Mouse (Mus musculus): ENCODE results near the gene Cdh4. TPM values are rescaled to one million over a fixed set of nuclear protein-coding genes. Genes with fewer than 3 reads are reported as not detected.
A peak's percentile ranks its signal among the peaks of the same experiment; 100 is the strongest.

The Cdh4 gene
- 10 to 100 TPM; 12.5 to 16.1 TPM for total RNA-seq (2021)
- long read RNA-seq, experiment 1, partial matches to known transcripts: 4 of 6 reads
- long read RNA-seq, experiment 1, other reads (novel, unspliced or antisense): 2 of 6 reads
- long read RNA-seq, experiment 2, partial matches to known transcripts: 0 of 3 reads
- long read RNA-seq, experiment 2, other reads (novel, unspliced or antisense): 3 of 3 reads

DNA sequence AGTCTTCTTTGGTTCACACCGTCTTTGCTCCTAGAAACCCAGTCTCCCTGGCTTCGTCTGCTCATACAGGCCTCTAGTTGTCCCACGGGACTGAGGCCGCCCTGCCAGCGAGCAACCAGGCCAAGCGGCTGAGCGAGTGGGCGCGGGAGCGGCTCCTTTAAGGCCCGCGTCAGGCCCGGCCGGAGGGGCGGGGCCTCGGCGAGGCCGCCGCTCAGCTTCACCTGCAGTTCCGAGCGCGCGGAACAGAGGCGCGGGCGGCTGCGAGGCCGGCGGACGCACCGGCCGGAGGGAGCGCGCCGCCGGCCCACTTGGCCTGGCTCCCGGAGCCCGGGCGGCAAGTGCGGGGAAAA, at the start of gene Cdh4:
Gene Cdh4 (plus strand): TSS at position 241 of the 350 bp plus-strand sequence.
- DNase-seq (ENCODE audit: low spot score in 2 of 2): peak; percentile 55 to 64

DNA sequence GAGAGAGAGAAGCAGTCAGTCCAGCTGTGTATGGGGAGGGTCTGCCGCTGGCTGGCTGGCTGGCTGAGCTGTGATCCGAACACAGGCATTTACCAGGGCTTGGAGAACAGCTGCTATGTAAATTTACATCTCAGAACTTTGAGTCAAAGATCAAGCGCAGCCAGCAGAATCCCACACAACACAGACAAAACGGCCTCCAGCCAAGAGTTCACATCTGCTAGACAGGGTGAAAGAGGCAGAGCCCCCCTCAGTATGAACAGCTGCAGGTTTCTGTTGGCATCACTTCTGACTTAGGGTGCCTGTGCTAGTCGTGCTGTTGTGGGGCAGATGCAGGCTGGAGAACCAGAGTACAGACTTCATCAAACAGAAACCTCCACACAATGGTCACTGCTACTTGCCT, 46.8 kb upstream of the Cdh4 start:
- DNase-seq (ENCODE audit: low spot score in 2 of 2): no peak

DNA sequence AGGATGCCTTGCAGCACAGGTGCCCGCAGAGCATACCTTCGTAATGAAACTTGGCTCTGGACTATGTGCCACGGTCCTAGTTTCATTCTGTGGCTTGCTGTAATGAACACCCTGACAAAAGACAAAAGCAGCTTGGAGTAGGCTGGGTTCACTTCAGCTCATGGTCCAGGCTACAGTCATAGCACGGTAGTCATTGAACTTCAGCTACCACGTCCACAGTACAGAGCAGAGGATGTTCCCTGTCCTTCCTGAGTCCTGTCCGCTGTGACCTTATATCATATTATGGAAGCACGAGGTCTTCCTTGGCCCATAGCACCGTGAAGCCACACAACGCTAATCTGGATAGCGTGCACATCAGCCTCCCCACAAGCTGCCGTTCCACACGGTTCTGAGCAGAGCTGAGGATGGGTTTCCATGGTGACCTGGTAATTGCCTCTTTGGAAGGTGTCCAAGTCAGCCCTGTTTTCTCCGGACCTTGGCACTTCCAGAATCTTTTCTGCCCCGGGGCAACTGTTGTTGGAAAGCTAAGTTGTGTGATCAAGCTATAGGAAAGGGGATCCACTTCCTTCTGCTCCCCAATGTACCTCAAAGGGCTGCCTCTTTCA, 42.5 kb upstream of the Cdh4 start:
- DNase-seq (ENCODE audit: low spot score in 2 of 2): peak; percentile 36 to 41

DNA sequence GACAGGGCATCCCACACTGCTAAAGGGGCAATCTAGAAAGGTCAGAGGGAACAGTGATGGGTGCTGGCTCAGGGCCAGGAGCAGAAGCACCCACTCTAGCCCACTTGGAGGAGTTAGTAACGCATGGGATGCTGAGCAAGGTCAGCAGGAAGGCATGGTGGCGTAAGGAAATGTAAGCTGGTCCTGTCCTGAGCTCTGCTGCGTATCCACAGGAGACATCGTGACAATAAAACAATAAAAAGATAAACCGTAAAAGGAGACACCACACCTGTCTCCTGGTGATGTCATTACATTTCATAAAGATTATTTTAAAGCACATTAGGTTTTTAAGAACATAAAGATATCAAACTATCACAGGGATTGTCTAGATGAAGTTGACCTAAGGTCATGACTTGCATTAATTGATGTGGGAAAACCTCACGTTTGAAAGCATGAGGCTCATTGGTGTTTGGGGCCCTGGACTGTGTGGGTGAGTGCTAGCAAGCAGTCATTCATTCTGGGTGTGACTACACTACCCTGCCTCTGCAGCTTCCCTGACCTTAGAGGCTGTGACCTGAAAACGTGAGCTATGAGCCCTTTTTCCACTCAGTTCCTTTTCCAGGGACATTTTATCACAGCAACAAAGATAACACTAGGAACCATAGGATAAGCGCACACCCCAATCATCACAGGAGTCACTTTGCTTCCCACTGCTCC, 31.2 kb upstream of the Cdh4 start:
- no peak for DNase-seq (ENCODE audit: low spot score in 2 of 2)

DNA sequence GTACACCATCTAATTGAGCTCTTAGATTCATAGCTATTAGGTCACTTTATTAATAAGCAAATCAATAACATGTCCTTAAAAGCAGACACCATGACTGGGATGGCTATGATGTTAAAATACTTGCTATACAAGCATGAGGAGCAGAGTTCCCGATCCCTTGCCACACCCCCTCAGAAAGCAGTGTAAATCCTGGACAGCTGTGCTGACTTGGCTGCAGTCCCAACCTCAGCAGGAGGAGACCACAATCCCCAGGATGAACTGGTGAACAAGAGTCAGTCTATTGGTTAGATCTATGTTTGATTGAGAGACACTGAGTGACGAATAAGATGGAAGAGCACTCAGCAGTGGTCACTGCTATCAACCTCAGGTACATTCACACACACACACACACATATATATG, 29.3 kb upstream of the Cdh4 start:
- no peak for DNase-seq (ENCODE audit: low spot score in 2 of 2)

DNA sequence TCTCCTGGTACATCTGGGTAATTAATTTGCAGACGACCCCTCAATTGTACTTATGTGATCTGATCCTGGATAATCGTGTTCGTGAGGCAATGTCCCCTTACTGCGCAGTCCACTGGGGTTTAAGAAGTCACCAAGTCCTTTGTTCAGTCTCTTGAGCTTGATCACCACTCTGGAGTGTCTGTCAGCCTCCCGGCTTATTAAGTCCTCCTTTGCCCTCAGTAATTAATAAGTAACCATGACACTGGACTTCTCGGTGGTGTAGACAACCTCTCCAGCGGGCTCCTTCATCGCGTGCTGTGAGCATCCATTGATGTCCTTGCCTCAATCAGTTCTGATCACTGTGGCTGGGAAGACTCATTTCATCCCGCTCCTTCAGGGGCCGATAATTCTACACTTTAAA, 28.0 kb upstream of the Cdh4 start:
- DNase-seq (ENCODE audit: low spot score in 2 of 2): no peak

DNA sequence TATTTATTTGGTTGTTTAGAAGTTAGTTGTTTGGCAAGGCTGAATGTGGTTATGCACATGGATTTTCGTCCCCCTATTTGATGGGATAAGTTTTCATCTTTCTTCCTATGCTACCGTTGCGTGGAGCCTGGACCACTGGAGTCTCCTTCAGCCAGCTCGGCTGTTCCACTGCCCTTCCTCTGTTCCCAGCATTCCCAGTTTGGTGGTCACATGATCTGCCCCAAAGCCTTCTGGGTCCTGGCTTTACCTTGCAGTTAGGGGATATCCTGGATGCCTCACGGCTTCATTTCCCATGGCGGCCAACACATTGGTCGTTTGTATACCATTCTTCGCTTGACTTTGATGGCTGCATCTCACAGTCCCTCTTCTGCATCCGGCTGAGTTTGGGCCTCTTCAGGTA, 27.5 kb upstream of the Cdh4 start:
- no peak for DNase-seq (ENCODE audit: low spot score in 2 of 2)

GRCm38 (mm10) chr2:179415892-179416403, 26.3 kb upstream of the Cdh4 start:
- DNase-seq (ENCODE audit: low spot score in 2 of 2): no peak

DNA sequence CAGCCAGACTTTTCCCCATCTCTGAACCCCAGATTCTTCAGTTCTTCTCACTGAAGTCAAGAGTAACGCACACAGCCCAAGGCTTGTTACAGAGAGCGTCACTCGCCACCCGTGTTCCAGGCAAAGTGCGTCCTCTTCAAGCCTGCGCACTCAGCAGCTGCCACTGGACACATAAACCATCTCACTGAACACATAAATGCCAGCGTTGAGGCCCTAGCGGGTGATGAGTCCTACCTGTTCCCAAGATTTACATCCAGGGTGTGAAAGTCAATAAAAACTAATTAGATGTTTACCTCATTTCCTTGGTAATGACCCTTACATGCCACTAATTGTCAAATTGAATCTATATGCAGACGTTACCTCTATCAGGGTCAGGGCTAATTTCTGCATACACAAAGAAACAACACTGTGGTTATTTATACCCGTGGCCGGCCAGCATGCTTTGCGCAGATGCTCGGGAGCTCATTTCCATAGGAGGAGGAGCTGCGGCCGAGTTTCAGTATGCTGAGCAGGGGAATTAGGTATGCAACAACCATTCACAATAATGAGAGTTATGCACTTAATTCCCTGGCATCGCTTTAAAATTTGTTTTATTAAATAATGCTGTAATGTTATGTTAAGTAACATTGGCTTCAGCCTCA, 25.5 kb upstream of the Cdh4 start:
- no peak for DNase-seq (ENCODE audit: low spot score in 2 of 2)

- no peak for DNase-seq (ENCODE audit: low spot score in 2 of 2)
These were observed 16.6 kb upstream of the Cdh4 start for GRCm38 (mm10) chr2:179425602-179426001.

GRCm38 (mm10) chr2:179428889-179429288, 13.3 kb upstream of the Cdh4 start:
- DNase-seq (ENCODE audit: low spot score in 2 of 2): no peak

DNA sequence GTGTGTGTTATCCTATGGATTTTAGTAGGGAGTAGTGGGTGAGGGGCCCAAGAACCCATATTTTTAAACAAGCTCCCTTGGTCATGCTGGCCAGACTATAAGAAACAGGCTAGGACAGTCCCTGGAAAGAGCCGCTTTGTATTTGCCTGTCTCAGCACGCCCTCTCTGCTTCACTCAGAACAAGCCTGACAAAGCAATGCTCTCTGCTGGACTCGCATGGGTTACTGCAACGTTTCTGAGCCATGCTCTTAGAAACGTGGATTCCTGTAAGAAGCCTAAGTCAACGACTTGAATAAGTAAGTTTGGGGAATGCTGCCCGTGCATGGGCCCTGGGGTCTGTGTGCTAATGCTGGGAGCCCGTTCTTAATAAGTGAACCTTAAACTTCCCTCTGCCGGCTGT, 2.1 kb upstream of the Cdh4 start:
- DNase-seq (ENCODE audit: low spot score in 2 of 2): no peak

DNA sequence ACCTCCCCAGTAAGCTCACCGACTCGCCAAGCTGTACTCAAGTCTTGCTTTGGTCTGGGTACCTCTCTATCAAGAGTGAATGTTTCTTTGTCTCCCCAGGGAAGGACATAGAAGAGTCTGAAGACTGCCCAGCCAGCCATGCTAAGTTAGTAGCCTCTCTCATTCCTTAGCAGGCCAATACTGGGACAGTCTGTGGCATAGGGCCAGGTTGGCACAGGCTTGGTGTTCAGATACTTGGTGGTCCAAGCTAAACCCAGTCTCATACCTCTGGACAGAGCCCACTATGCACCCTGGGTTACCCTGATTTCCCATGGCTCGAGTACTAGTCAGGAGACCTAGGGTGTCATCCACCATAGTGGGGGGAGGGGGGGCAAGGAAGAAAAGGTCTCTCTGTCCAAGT, 1.1 kb upstream of the Cdh4 start:
- no peak for DNase-seq (ENCODE audit: low spot score in 2 of 2)

DNA sequence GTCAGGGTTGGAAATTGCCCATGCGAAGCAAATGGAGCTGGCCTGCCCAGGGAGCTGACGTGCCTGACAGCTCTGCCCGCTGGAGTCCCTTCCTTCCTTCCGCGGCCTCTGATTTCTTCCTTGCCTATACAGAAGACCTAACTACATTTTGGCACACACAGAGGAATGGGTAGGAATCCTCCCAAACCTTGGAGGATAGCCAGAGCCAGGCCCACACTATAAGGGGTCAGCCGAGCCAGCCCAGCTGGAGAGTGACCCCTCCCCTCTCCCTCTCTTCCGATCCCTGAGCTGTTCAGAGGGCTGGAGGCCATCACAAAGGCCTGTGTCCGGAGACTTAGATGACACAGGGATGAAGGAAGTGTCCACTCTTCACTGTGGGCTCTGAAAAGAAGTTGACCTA, 514 bp upstream of the Cdh4 start:
- DNase-seq (ENCODE audit: low spot score in 2 of 2): no peak

- DNase-seq (ENCODE audit: low spot score in 2 of 2): no peak
These were observed 452 bp downstream of the Cdh4 start for GRCm38 (mm10) chr2:179442541-179443225.

GRCm38 (mm10) chr2:179443226-179443815, 1.1 kb downstream of the Cdh4 start:
- DNase-seq (ENCODE audit: low spot score in 2 of 2): peak in 1 of 2 experiments; percentile 38

GRCm38 (mm10) chr2:179443959-179444358, 1.7 kb downstream of the Cdh4 start:
- DNase-seq (ENCODE audit: low spot score in 2 of 2): no peak

DNA sequence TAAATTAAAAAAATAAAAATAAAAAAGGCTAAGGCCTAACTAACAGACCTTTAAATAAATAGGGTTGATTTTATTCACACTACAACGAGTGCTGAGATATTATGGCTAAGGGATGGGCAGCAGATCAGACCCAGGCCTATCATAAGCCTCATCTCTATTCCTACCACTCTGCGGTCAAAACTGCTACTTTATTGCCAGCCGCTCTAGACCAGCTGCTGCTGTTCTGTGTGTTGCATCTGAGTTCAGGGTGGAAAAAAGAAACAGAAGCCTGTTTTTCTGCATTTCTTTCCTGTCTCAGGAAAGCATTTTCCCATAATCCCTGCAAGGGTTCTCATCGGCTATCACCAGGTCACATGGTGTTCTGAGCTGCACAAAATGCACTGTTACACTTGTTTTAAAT, 6.0 kb downstream of the Cdh4 start:
- DNase-seq (ENCODE audit: low spot score in 2 of 2): no peak

GRCm38 (mm10) chr2:179449018-179449417, 6.8 kb downstream of the Cdh4 start:
- no peak for DNase-seq (ENCODE audit: low spot score in 2 of 2)

DNA sequence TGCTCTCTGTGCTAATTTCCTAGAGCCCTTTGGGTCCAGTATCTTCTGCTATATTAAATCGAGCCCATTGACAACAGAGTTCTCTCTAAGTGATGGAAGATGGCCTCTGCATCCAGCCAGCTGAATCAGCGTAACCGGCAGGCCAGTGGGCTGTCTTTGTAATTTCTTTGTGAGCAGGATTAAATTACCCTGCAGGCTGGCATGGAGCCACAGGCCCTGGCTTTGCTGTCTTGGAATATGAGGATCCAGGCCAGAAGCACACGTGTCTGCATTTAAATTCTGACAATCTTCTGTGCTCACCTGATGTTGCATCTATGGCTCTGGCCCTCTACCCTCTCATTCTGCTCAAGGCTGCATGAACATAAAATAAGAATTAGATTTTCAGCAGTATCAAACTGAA, 17.0 kb downstream of the Cdh4 start:
- DNase-seq (ENCODE audit: low spot score in 2 of 2): no peak

DNA sequence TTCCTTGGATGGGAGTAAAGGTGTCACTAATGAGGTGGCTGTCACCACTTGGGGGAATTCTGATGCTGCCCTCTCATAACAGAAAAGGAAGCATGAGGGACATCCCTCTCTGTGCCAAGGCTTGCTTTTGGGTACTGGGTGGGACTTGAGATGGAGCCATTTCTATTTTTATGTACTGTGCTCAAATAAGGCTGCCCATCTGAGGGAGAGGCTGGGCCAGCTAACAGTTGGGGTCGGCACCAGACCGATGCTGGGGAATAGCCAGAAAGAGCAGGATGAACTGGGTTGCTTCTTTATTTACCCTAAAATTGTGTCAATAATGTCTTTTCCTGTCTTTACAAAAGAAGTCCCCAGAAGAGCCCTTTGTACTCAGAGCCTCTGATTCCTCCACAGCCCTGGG, 17.4 kb downstream of the Cdh4 start:
- no peak for DNase-seq (ENCODE audit: low spot score in 2 of 2)

Measured in layer of hippocampus, postnatal 14 days (tissue).